Mouse (Mus musculus) thymus, adult 2 months (tissue): Measurements from ENCODE around the gene Erf. TPM values are rescaled to one million over a fixed set of nuclear protein-coding genes. Genes with fewer than 3 reads are reported as not detected.
A peak's percentile ranks its signal among the peaks of the same experiment; 100 is the strongest.

Experiments used
- DNase-seq: peaks from one replicate; pipeline ENCODE4 v3.0.0; 2021
- H3K27ac ChIP-seq: fragments of 200-500 bp; 2 replicates; pipeline ENCODE4 v1.5.1; 2012; ENCODE audit warnings: low read length, control low read depth; ENCODE audit not compliant: control insufficient read depth, insufficient read depth
- H3K27me3 ChIP-seq: fragments of 200-500 bp; 2 replicates; pipeline ENCODE4 v1.6.1; 2012; ENCODE audit warnings: mild to moderate bottlenecking, low read length, moderate library complexity, mixed read lengths; ENCODE audit not compliant: control insufficient read depth, insufficient read depth
- H3K36me3 ChIP-seq: fragments of 200-500 bp; 2 replicates; pipeline ENCODE4 v1.6.1; 2012; ENCODE audit warnings: mild to moderate bottlenecking, low read length, moderate library complexity; ENCODE audit not compliant: control insufficient read depth, insufficient read depth
- H3K4me1 ChIP-seq: fragments of 200-500 bp; replicated peaks from 2 replicates; pipeline ENCODE4 v1.6.1; 2012; ENCODE audit warnings: low read length; ENCODE audit not compliant: control insufficient read depth, insufficient read depth
- H3K4me3 ChIP-seq: fragments of 200-500 bp; 2 replicates; pipeline ENCODE4 v1.5.1; 2012; ENCODE audit warnings: mild to moderate bottlenecking, low read length, control low read depth, moderate library complexity; ENCODE audit not compliant: control insufficient read depth, insufficient read depth
- CTCF ChIP-seq: fragments of 200-500 bp; IDR thresholded peaks from 2 replicates; pipeline ENCODE4 v1.5.1; 2012; ENCODE audit warnings: mild to moderate bottlenecking, control low read depth, low read length, moderate library complexity, borderline replicate concordance; ENCODE audit not compliant: control insufficient read depth, poor library complexity, insufficient read depth; ENCODE audit errors: extremely low read depth
- POLR2A ChIP-seq: fragments of 200-500 bp; IDR thresholded peaks from 2 replicates; pipeline ENCODE4 v1.6.1; 2012; ENCODE audit warnings: mild to moderate bottlenecking, low read length, control low read depth, moderate library complexity; ENCODE audit not compliant: control insufficient read depth, poor library complexity, insufficient read depth; ENCODE audit errors: extremely low read depth
- WGBS: fragments of 180-500 bp; shearing (Covaris S2); methylation state at CpG from one replicate; pipeline ENCODE4 v1.1.7; 2018; 5-methylcytosine and 5-hydroxymethylcytosine counted together
- polyA plus RNA-seq: library from polyadenylated mRNA; depleted of rRNA; stranded (reverse); fragments of >200 nt; gene quantifications from 2 replicates; pipeline ENCODE4 v1.2.3, GENCODE M21; 2012

The Erf gene
- polyA plus RNA-seq, 1 experiment: 59.4 TPM

GRCm38 (mm10) chr7:25251822-25252221, 1.3 kb upstream of the Erf start:
- no peak overlapping the region for H3K4me3 ChIP-seq
- no peaks in the 10 kb centered on the region for H3K27me3 ChIP-seq
- DNase-seq: no peak
- no peaks in the 10 kb centered on the region for H3K36me3 ChIP-seq
- WGBS: 68% methylated on average over 8 of the region's 8 CpGs
- no peak overlapping the region for H3K27ac ChIP-seq
- TF ChIP-seq POLR2A (no peak), CTCF (no peak)
- peaks cover 35% of the 10 kb centered on the region for H3K4me1 ChIP-seq

DNA sequence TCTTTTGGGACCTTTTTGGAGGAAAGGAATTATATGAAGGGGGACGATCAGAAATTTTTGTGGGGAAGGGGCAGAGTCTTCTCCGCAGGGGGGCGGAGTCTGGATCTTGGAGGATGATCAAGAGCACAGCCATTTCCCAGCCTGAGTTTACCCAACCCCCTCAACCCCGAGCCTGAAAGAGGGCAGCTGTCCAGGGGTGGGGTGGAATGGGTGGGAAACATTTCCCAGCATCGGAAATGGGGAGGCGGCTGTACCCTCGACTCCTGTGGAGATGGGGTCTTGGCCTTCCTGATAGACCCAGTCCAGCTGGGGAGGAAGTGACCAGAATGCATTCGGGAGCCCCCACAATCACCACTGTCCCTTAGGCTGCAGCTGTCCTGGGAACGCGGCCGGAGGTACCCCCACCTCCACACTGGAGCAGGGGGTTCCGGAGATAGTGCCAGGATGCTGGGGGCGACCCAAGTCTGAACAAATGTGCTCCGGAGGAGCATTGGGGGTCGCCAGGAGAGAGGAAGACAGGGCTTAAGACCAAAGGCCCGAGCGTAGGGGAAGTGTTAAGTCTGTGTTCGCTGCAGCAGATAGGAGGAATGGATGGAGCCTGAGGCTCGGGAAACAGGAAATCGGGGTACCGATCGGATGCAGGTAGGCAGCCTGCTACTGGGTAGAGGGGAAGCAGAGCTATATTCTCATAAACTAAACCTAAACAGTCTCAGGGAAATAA, 670 bp upstream of the Erf start:
- TF ChIP-seq POLR2A (no peak), CTCF (no peak)
- DNase-seq: no peak
- peaks cover 40% of the 10 kb centered on the region for H3K4me1 ChIP-seq
- no peaks in the 10 kb centered on the region for H3K27me3 ChIP-seq
- peak overlapping the region; percentile 3; the same call in 1 of the 2 replicates for H3K4me3 ChIP-seq
- H3K27ac ChIP-seq: no peak overlapping the region; the same call in 1 of the 2 replicates
- no peaks in the 10 kb centered on the region for H3K36me3 ChIP-seq
- 11% methylated on average over 22 of the region's 22 CpGs for WGBS

GRCm38 (mm10) chr7:25249314-25250140, 1.0 kb downstream of the Erf start:
- DNase-seq: peak; percentile 78
- Histone ChIP-seq H3K36me3 (no peaks in the 10 kb centered on the region), H3K4me3 (peak overlapping the region; percentile 95), H3K27ac (peak overlapping the region; percentile 35), H3K27me3 (no peaks in the 10 kb centered on the region), H3K4me1 (peaks cover 42% of the 10 kb centered on the region)
- 1% methylated on average over 58 of the region's 73 CpGs for WGBS
- no peak for TF ChIP-seq CTCF
- no peak for TF ChIP-seq POLR2A

DNA sequence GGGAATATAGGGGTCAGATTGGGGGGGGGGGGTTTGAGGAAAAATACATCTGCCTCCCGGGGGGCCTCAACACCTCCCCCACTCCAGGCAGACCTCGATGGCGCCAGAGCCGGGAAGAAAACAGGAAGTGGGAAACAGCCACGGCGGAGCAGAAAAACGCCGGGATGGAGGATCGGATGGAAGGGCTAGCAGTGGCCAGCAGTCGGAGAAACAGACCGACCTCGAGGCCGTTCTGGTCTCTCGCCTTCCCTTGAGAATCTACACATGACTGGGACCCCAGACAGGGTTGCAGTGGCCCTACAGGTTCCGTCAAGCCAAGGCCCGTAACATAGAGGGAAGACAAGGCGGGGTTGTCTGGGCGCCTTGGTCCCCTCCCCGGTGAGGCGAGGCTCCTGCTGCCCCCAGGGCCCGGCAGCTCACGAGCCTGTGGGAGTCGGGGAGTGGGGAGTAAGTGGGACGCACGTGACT, 1.7 kb downstream of the Erf start:
- DNase-seq: no peak
- 1% methylated on average over 25 of the region's 25 CpGs for WGBS
- peaks cover 42% of the 10 kb centered on the region for H3K4me1 ChIP-seq
- H3K27me3 ChIP-seq: no peaks in the 10 kb centered on the region
- TF ChIP-seq POLR2A (no peak), CTCF (no peak)
- H3K4me3 ChIP-seq: peak overlapping the region; percentile 95
- no peaks in the 10 kb centered on the region for H3K36me3 ChIP-seq
- H3K27ac ChIP-seq: peak overlapping the region; percentile 35

- DNase-seq: no peak
Observed at GRCm38 (mm10) chr7:25248018-25248647, 2.4 kb downstream of the Erf start.

GRCm38 (mm10) chr7:25247498-25247897, 3.1 kb downstream of the Erf start:
- no peak overlapping the region for H3K4me3 ChIP-seq
- WGBS: 28% methylated on average over 3 of the region's 3 CpGs
- H3K27ac ChIP-seq: no peak overlapping the region

More at GRCm38 (mm10) chr7:25248018-25248647, 2.4 kb downstream of the Erf start:
- Histone ChIP-seq H3K27me3 (no peaks in the 10 kb centered on the region), H3K4me3 (peak overlapping the region; percentile 95), H3K36me3 (no peaks in the 10 kb centered on the region), H3K4me1 (peaks cover 42% of the 10 kb centered on the region), H3K27ac (no peak overlapping the region)
- TF ChIP-seq CTCF (no peak), POLR2A (no peak)
- 7% methylated on average over 18 of the region's 18 CpGs for WGBS

More at GRCm38 (mm10) chr7:25247498-25247897, 3.1 kb downstream of the Erf start:
- Histone ChIP-seq H3K4me1 (peaks cover 42% of the 10 kb centered on the region), H3K36me3 (no peaks in the 10 kb centered on the region), H3K27me3 (no peaks in the 10 kb centered on the region)
- no peak for DNase-seq
- no peak for TF ChIP-seq POLR2A
- no peak for TF ChIP-seq CTCF
